Mouse (Mus musculus): ENCODE data around the gene Stx1a.
"Not testable (repeated sequence)": the region's sequence is repeated elsewhere in the genome, so short reads cannot be mapped to it uniquely, and the experiment has no call there.

Stx1a gene

GRCm38 (mm10) chr5:135040777-135041176 lies 17.5 kb downstream of the Stx1a start:
- DNase-seq (ENCODE audit: low spot score in 2 of 2): peak; percentile 66 to 69

DNA sequence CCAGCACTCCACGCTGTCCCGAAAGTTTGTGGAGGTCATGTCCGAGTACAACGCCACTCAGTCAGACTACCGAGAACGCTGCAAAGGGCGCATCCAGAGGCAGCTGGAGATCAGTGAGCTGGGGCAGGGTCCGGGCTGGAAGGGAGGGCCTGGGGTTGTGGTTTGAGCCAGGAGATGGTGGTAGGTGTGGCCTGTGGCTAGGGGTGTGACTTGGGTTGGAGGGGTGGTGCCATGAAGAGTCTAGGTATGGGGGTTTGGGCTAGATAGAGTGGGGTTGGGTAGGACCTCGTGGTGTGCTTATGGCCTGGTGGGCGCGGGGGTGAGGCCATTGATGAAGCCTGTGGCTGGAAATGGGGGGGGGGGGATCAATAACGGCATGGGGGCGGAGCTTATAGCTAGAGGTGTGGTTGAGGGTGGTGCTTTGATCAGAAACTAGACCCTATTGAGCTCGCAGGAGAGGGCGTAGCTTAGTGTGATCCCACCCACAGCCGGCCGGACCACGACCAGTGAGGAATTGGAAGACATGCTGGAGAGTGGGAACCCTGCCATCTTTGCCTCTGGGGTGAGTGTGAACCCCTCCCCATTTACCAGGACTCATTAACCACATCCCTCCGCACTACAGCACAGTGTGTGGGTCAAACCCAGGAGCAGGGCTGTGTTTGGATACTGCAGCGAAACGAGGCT lies 19.0 kb downstream of the Stx1a start:
- DNase-seq (ENCODE audit: low spot score in 2 of 2): no peak

GRCm38 (mm10) chr5:135044575-135044974 lies 21.3 kb downstream of the Stx1a start:
- peak in 1 of 2 experiments; percentile 52 for DNase-seq (ENCODE audit: low spot score in 2 of 2)

- no peak for DNase-seq (ENCODE audit: low spot score in 2 of 2)
Observed at GRCm38 (mm10) chr5:135048539-135048938, 25.3 kb downstream of the Stx1a start.

GRCm38 (mm10) chr5:135049268-135049667 lies 26.0 kb downstream of the Stx1a start:
- DNase-seq (ENCODE audit: low spot score in 2 of 2): not testable (repeated sequence)

GRCm38 (mm10) chr5:135053356-135053755 lies 30.1 kb downstream of the Stx1a start:
- no peak for DNase-seq (ENCODE audit: low spot score in 2 of 2)

DNA sequence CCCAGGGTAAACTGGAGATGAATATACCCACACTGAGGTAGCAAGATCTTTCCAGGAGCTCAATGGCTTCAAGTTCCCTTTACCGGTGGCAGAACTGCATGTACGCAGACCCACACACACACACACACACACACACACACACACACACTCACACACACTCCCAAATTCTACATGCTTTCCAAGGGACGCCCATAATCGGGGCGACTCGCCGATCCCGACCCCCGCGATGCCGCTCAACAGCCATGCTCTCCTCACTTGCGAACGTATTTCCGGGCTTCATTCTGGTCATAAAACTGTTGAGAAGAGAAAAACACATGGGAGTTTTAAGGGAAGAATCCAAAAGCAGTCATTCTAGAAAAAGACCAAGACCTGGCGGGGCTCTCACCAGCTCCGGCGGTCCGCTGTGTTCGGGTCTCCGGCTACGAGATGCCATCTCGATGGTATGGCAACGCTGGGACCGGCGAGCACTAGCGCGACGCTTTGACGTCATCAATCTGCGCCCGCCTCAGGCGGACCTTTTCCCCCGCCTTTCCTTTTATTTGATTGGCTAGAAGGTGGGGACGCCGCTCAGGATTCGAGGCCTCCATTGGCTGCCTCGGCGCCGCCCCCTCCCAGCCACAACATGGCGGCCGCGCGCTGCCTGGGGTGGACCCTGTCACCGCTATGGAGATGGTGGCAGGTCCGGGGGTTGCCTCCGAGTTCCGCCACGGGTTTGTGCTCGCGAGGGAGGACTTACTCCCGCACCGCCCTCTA lies 40.5 kb downstream of the Stx1a start, which contains the start of gene Dnajc30:
Dnajc30 (plus strand) TSS at position 574 of the 753 bp plus-strand sequence.
- DNase-seq (ENCODE audit: low spot score in 2 of 2): peak; percentile 97 to 98

- DNase-seq (ENCODE audit: low spot score in 2 of 2): no peak
Observed at GRCm38 (mm10) chr5:135064382-135064766, 41.1 kb downstream of the Stx1a start.

DNA sequence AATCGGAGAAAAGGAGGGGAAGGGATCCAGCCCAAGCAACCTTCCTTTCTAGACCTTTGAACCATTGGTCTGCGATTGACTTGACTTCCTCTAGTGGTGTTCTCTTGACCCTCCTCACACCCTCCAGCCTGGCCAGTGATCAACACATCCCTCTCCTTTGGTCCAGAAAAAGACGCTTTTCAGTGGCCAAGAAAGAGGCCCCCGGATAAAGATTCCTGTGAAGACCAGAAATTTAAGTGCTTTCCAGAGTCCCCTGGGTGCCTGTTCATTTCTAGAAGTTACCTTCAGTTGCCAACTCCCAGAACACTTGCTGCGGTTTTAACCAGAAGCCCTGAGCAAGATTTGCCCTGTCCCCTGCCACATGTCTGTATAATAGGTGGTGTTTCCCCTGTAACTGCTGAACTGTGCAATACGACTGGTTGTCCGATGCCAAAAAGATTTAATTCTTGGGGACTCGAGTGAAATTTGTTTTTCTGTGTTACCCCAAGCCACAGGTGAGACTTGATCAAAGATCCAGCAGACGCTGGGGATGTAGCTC lies 41.7 kb downstream of the Stx1a start, which contains the start of gene Bud23:
Bud23 (minus strand) TSS at position 51 of the 538 bp plus-strand sequence.
- not testable (repeated sequence) for DNase-seq (ENCODE audit: low spot score in 2 of 2)

- DNase-seq (ENCODE audit: low spot score in 2 of 2): no peak
Observed at GRCm38 (mm10) chr5:135066008-135066407, 42.7 kb downstream of the Stx1a start.

DNA sequence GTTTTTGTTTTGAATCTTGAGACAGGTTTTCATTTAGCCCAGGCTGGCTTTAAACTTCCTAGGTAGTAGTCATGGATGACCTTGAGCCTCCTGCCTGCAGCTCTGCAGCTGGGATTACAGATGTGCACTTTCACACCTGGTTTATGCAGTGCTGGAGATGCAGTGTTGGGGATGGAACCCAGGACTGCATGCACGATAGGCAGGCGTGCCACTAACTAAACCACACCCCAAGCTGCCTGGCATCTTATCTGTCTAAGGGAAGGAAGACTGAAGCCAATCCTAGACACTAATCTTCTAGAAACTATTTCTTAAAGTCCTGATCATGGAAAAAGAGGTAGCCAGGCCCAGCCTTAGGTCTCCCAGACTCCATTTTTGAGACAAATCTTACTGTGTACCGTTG lies 47.2 kb downstream of the Stx1a start:
- DNase-seq (ENCODE audit: low spot score in 2 of 2): no peak

GRCm38 (mm10) chr5:135072061-135072460 lies 48.8 kb downstream of the Stx1a start:
- no peak for DNase-seq (ENCODE audit: low spot score in 2 of 2)

DNA sequence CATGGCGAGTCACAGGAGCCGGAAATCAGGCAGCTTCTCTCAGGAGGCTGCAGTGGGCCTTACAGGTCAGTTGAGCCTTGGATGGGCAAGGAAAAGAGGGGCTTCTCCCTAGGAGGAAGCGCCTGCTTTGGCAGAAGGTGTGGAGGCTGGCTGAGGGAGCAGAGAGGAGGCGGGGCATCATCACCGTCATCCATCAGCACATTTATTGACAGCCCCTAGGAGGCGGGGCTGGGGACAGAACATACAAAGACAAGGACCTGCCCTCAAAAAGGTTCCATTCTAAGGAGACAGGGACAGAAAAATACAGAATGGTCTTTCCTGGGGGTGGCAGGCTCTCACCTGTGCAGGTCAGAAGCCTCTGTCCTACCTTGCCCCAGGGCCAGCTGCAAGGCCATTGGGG lies 49.4 kb downstream of the Stx1a start:
- no peak for DNase-seq (ENCODE audit: low spot score in 2 of 2)

DNA sequence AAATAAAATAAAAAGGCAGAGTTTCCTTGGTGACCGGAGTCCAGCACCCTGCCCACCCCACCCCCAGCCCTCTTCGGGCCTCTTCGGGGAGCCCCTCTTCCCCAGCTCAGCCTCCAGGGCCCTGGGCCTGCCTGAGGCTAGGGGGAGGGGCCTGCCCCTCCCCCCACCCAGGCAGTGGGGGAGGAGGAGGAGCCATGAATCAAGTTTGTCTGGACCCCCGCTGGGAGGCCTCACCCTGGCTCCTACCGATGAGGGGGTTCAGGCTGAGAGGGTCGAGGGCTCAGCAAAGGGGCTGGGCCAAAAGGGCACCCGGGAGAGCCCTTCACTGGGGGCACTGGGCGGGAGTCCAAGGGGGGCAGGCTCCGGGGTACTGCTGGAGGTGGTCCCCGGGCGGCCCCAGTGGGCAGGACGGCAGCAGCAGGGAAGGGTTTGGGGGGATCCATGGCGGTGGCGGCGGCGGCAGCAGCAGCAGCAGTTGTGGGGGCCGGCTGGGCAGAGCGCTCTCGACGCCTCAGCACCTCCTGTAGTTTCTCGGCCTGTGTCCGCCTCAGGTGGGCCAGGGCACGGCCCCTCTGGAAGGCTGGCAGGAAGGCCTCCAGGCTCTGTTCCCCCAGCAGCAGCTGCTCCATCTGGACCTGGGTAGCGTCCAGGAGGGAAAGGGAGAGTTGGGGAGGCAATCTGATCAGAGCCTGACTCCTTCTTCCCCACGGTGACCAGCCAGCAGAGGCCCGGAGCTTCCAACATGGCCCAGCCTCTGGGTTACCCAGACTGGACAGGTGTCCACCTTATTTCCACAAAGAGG lies 50.3 kb downstream of the Stx1a start:
- no peak for DNase-seq (ENCODE audit: low spot score in 2 of 2)

DNA sequence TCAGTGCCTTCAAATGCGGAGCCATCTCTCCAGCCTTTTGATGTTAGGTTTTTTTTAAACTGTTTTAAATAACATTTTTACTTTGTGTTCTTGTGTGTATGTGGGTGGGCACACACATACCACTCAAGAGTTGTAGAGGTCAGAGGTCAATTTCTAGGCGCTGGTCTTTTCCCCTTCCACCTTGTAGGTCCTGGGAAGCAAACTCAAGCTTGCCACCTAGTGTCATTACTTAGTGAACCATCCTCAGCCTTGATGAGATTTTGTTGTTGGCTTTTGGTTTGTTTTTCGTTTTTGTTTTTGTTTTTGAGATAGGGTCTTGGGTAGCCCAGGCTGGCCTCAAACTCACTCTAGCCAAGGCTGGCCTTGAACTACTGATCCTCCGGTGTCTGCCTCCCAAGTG lies 52.4 kb downstream of the Stx1a start:
- DNase-seq (ENCODE audit: low spot score in 2 of 2): no peak

DNA sequence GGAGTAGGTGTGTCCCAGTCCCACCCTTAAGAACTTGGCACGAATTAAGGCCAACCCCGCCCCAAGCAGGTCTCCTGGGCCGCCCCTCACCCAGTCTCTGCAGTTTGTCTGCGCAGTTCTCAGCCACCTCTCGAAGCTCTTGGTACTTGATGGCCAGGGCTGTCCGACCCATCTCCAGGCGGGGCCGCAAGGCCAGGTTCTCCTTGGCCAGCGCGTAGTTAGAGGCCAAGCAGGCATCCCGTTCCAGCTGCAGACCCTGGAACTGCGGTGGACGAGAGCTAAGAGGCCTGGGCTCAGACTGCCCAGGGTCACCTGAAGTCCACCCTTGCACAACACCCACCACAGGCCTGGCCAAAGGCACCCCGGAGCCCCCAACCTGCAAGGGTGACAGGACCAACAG lies 53.1 kb downstream of the Stx1a start:
- no peak for DNase-seq (ENCODE audit: low spot score in 2 of 2)

- peak; percentile 39 to 40 for DNase-seq (ENCODE audit: low spot score in 2 of 2)
Observed at GRCm38 (mm10) chr5:135076931-135077505, 53.7 kb downstream of the Stx1a start.

DNA sequence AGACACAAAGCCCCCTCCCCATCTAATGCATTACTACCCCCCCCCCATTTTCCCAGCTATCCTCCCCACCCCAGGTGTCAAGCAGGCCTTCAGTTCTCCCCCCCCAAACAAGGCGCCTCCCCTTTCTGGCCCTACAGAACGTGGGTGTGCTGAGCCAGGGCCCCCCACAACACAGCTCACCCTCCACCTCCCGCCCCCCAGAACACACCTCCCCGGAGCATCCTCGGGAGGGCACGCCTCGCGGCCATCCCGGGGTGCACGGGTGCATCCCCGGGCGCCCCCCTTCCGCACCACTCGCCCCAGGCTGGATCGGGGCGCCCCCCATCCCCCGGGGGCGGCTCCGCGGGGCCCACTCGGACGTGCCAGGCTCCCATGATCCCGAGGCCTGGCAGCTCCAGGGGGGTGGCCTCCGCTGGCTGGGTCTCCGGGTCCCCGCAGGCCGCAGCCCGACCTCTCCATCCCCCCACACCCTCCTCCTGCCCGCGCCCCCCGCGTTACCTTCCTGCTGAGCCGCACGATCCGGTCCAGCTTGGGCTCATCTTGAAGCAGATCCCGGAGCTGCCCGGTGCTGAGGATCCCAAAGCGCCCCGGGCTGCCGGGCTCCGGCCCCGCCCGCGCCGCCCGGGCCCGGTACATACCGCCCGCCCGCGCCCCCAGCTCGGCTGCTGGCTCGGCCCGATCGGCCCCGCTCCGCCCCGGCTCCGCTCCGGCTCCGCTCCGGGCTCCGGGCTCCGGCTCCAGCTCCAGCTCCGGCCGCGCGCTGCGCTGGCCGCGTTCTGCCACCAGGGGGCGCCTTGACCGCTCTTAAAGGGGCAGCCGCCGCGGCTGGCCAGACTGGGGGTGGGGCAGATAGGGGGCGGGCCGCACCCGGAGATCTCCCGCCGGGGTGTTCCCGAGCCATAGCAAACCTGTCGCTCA lies 54.5 kb downstream of the Stx1a start, which contains the start of gene Vps37d:
Vps37d (minus strand) TSS at position 703 of the 918 bp plus-strand sequence.
- DNase-seq (ENCODE audit: low spot score in 2 of 2): peak; percentile 92 to 95

DNA sequence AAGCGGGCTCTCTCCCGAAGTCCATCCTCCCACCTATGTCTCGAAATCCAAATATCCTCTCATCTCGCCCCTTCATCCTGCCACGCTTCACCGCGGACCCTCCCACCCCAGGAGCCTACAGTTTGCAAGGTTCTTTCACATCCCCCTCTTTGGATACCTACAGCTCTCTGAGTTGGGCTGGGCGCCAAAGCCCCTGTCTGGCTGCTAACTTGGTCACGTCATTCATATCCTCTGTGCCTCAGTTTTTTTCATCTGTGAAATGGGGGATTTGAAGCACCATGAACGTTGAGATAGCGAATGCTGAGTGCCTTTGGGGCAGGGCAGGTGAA lies 55.2 kb downstream of the Stx1a start:
- no peak for DNase-seq (ENCODE audit: low spot score in 2 of 2)

- DNase-seq (ENCODE audit: low spot score in 2 of 2): no peak
Observed at GRCm38 (mm10) chr5:135079578-135079977, 56.3 kb downstream of the Stx1a start.

- no peak for DNase-seq (ENCODE audit: low spot score in 2 of 2)
Observed at GRCm38 (mm10) chr5:135080539-135080938, 57.3 kb downstream of the Stx1a start.

All from right cerebral cortex, adult 2 months (tissue).